Mouse (Mus musculus) mammary gland, adult 2 months (tissue): ENCODE measurements around the gene Gm21173. TPM values are rescaled to one million over a fixed set of nuclear protein-coding genes. Genes with fewer than 3 reads are reported as not detected.

Experiments
- polyA plus RNA-seq: library from polyadenylated mRNA; depleted of rRNA; stranded (reverse); fragments of >200 nt; gene quantifications from 2 replicates; pipeline ENCODE4 v1.2.3, GENCODE M21; 2012; ENCODE audit warnings: low replicate concordance; rRNA removed

Gene Gm21173
- not detected in 2 replicates for polyA plus RNA-seq

GRCm38 (mm10) chrY:76761300-76761699, at the start of gene Gm21173:
Gene Gm21173 (plus strand): TSS chrY:76761600.

